Mouse (Mus musculus) MEL (cell line): Measurements from ENCODE around the gene Tbx20. TPM values are rescaled to one million over a fixed set of nuclear protein-coding genes. Genes with fewer than 3 reads are reported as not detected.
A peak's percentile ranks its signal among the peaks of the same experiment; 100 is the strongest.

Source experiments
- DNase-seq: peaks from one replicate; pipeline ENCODE4 v3.0.0; 2011; ENCODE audit warnings: low read depth, low spot score
- H3K27ac ChIP-seq: 2 replicates; pipeline ENCODE4 v1.5.1; 2012; ENCODE audit warnings: low read depth, mild to moderate bottlenecking, control low read depth, low read length, moderate library complexity; ENCODE audit not compliant: control insufficient read depth
- H3K27me3 ChIP-seq, 2 experiments: fragments of 150-350 bp in 1 of 2; sonication (generic) in 1 of 2; 2 replicates each; pipeline ENCODE4 v1.6.1; 2012; ENCODE audit warnings: low read length in 2 of 2, mild to moderate bottlenecking in 2 of 2, improper control_type of control experiment in 1 of 2, moderate library complexity in 1 of 2; ENCODE audit not compliant: insufficient read depth in 2 of 2, control insufficient read depth in 1 of 2
- H3K36me3 ChIP-seq, 2 experiments: 2 replicates each; pipeline ENCODE4 v1.6.1; 2012 to 2014; ENCODE audit warnings: low read length in 2 of 2, improper control_type of control experiment in 1 of 2, inconsistent platforms in 1 of 2, mild to moderate bottlenecking in 1 of 2; ENCODE audit not compliant: insufficient read depth in 2 of 2, control insufficient read depth in 1 of 2
- H3K4me1 ChIP-seq, 2 experiments: fragments of 150-350 bp in 1 of 2; sonication (generic) in 1 of 2; 2 replicates each; pipeline ENCODE4 v1.6.1; 2012; ENCODE audit warnings: low read length in 2 of 2, improper control_type of control experiment in 1 of 2, mild to moderate bottlenecking in 1 of 2; ENCODE audit not compliant: insufficient read depth in 2 of 2, control insufficient read depth in 1 of 2
- H3K4me3 ChIP-seq, 2 experiments: fragments of 150-350 bp in 1 of 2; sonication (generic) in 1 of 2; 2 replicates each; pipeline ENCODE4 v1.5.1; 2012; ENCODE audit warnings: low read depth in 2 of 2, low read length in 2 of 2, mild to moderate bottlenecking in 2 of 2, moderate library complexity in 2 of 2, control low read depth in 1 of 2, improper control_type of control experiment in 1 of 2; ENCODE audit not compliant: control insufficient read depth in 1 of 2, insufficient read depth in 1 of 2
- H3K79me2 ChIP-seq: 2 replicates; pipeline ENCODE4 v1.6.1; 2012; ENCODE audit warnings: mild to moderate bottlenecking, low read length, moderate library complexity; ENCODE audit not compliant: control insufficient read depth, poor library complexity, insufficient read depth
- H3K9ac ChIP-seq: 2 replicates; pipeline ENCODE4 v1.6.1; 2012; ENCODE audit warnings: low read depth, mild to moderate bottlenecking, control low read depth, low read length, moderate library complexity; ENCODE audit not compliant: control insufficient read depth, poor library complexity, severe bottlenecking
- H3K9me3 ChIP-seq: fragments of 150-350 bp; sonication (generic); replicated peaks from 2 replicates; pipeline ENCODE4 v1.6.1; 2012; ENCODE audit warnings: mild to moderate bottlenecking, low read length, improper control_type of control experiment, moderate library complexity; ENCODE audit not compliant: insufficient read depth
- POLR2A ChIP-seq, 2 experiments: IDR thresholded peaks; 2 replicates each; pipeline ENCODE4 v1.6.1; 2011 to 2012; ENCODE audit warnings: low read length in 2 of 2, mild to moderate bottlenecking in 2 of 2, control low read depth in 1 of 2, improper control_type of control experiment in 1 of 2, low read depth in 1 of 2, moderate library complexity in 1 of 2; ENCODE audit not compliant: control insufficient read depth in 1 of 2, insufficient read depth in 1 of 2, poor library complexity in 1 of 2
- TBP ChIP-seq: IDR thresholded peaks from 2 replicates; pipeline ENCODE4 v1.8.0; 2011; ENCODE audit warnings: low read depth, low read length, improper control_type of control experiment
- UBTF ChIP-seq: IDR thresholded peaks from 2 replicates; pipeline ENCODE4 v1.6.1; 2012; ENCODE audit warnings: low read depth, mild to moderate bottlenecking, inconsistent platforms, low read length, improper control_type of control experiment, moderate library complexity, borderline replicate concordance; ENCODE audit not compliant: insufficient read depth
- polyA plus RNA-seq, 2 experiments: library from polyadenylated mRNA; stranded (reverse) in 1 of 2; unstranded in 1 of 2; fragments of >175 nt in 1 of 2; fragments of >200 nt in 1 of 2; gene quantifications; 2 replicates each; pipeline versions ENCODE4 v1.2.1 to v1.2.4; 2012; ENCODE audit warnings: low replicate concordance in 2 of 2, low read depth in 1 of 2; ENCODE audit not compliant: insufficient read length in 2 of 2, insufficient read depth in 1 of 2, missing spikeins in 1 of 2
- total RNA-seq: library from RNA; depleted of rRNA; stranded (reverse); fragments of 300-350 nt; gene quantifications from 2 replicates; pipeline ENCODE4 v1.2.3, GENCODE M21; 2012; rRNA removed

The Tbx20 gene
- total and polyA plus RNA-seq, 3 experiments = not detected

DNA sequence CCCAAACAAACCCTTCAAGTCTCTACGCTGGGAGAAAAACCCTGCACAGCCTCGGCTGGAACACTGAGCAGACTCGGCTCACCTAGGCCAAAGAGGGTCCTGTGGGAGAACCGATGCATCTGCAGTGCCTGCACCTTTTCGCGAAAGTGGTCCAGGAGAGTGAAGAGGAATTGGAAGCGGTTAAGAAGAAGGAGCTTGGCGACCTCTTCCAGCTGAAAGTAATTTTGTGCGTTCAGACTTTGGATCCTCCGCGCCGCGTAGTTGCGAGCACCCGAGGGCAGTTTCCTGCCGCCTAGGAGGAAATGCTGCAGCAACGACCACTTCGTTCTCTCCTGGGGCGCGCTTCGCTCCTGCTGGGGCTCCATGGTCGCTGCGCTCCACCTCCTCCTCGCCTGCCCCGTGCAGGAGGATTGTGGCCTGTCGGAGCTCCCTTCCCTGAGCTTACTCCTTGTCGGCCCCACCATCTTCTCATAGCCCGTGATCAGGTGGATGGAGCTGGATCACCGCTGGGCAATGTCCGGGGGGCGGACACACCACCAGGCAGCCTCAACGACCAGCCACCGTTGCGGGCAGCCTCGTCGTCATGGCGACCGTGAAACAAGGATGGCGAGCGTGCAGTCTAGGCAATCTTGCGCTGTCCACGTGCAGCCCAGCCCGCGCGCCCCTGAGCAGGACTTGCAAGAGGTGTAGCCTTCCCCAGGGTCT is 78.3 kb downstream of the Tbx20 start, which contains the start of gene Dpy19l2:
Gene Dpy19l2 (minus strand): TSS at position 594 of the 705 bp plus-strand sequence.
- Histone ChIP-seq H3K79me2 (no peaks in the 10 kb centered on the region), H3K36me3 (no peaks in the 10 kb centered on the region), H3K9ac (no peak within 1 kb of the TSS), H3K4me1 (no peaks in the 10 kb centered on the region)
- no peak for DNase-seq
- TF ChIP-seq POLR2A (IDR thresholded peaks at IDR 0.05; ENCODE audit: control insufficient read depth in 1 of 2, insufficient read depth in 1 of 2, low read depth in 1 of 2, low read length in 2 of 2, poor library complexity in 1 of 2) (0 out of 4 replicates have a peak, but pooled peaks of 1 of the 2 experiments have one; percentile 21), TBP (no peak), UBTF (no peak)
- TF ChIP-seq, all 39 proteins: peak for 1
- H3K27me3 ChIP-seq = no peaks in the 10 kb centered on the region
- no peak within 1 kb of the TSS for H3K27ac ChIP-seq
- H3K4me3 ChIP-seq = no peak within 1 kb of the TSS
- no peaks in the 10 kb centered on the region for H3K9me3 ChIP-seq

Other genes starting within 250 kb of the Tbx20 start
- not detected in 2 replicates for gene Cypt4, start 149.1 kb downstream of the Tbx20 start, total RNA-seq
- gene Cypt4, start 149.1 kb downstream of the Tbx20 start, polyA plus RNA-seq = not detected
- not detected in 2 replicates for gene Dpy19l2, start 78.0 kb downstream of the Tbx20 start, total RNA-seq
- not detected for gene Dpy19l2, start 78.0 kb downstream of the Tbx20 start, polyA plus RNA-seq